Mouse (Mus musculus): Measurements from ENCODE around the gene Trim32. TPM values are rescaled to one million over a fixed set of nuclear protein-coding genes. Genes with fewer than 3 reads are reported as not detected.

Gene Trim32
- polyA plus RNA-seq, 1 experiment from 2014 or later = 28.5 TPM

DNA sequence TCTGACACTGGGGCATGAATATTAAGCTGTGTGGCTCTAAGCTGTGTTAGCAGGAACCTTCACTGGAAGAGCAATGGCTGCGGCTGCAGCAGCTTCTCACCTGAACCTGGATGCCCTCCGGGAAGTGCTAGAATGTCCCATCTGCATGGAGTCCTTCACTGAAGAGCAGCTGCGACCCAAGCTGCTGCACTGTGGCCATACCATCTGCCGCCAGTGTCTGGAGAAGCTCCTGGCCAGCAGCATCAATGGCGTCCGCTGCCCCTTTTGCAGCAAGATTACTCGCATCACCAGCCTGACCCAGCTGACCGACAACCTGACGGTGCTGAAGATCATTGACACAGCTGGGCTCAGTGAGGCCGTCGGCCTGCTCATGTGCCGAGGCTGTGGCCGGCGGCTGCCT lies 8.3 kb downstream of the Trim32 start:
- H3K27me3 ChIP-seq = no peaks in the 10 kb centered on the region
- WGBS = 89% methylated on average over 14 of the region's 14 CpGs
- H3K36me3 ChIP-seq = peaks cover 34% of the 10 kb centered on the region

GRCm38 (mm10) chr4:65620125-65620524 lies 15.3 kb downstream of the Trim32 start:
- Histone ChIP-seq H3K27me3 (no peaks in the 10 kb centered on the region), H3K36me3 (peaks cover 12% of the 10 kb centered on the region), H3K4me1 (replicated peaks) (no peaks in the 10 kb centered on the region), H3K27ac (no peak overlapping the region), H3K9ac (no peak overlapping the region), H3K4me2 (no peak overlapping the region), H3K9me3 (replicated peaks) (no peaks in the 10 kb centered on the region), H3K4me3 (no peak overlapping the region)
- ATAC-seq (replicated peaks; ENCODE audit: insufficient number of reproducible peaks, insufficient read depth, low FRiP score, low read depth) = no peak
- 78% methylated on average over 3 of the region's 3 CpGs for WGBS

More for the DNA sequence above, 8.3 kb downstream of the Trim32 start:
- Histone ChIP-seq H3K9me3 (replicated peaks) (no peaks in the 10 kb centered on the region), H3K27ac (no peak overlapping the region), H3K4me3 (no peak overlapping the region), H3K4me1 (replicated peaks) (peaks cover 12% of the 10 kb centered on the region), H3K4me2 (no peak overlapping the region), H3K9ac (no peak overlapping the region)
- ATAC-seq (replicated peaks; ENCODE audit: insufficient number of reproducible peaks, insufficient read depth, low FRiP score, low read depth) = no peak

- Histone ChIP-seq H3K9me3 (replicated peaks) (no peaks in the 10 kb centered on the region), H3K9ac (no peak overlapping the region), H3K36me3 (no peaks in the 10 kb centered on the region), H3K4me2 (no peak overlapping the region), H3K4me3 (no peak overlapping the region), H3K4me1 (replicated peaks) (no peaks in the 10 kb centered on the region), H3K27me3 (no peaks in the 10 kb centered on the region), H3K27ac (no peak overlapping the region)
- ATAC-seq (replicated peaks; ENCODE audit: insufficient number of reproducible peaks, insufficient read depth, low FRiP score, low read depth) = no peak
- 68% methylated on average over 3 of the region's 3 CpGs for WGBS
These were observed 33.4 kb downstream of the Trim32 start for GRCm38 (mm10) chr4:65638231-65638630.

DNA sequence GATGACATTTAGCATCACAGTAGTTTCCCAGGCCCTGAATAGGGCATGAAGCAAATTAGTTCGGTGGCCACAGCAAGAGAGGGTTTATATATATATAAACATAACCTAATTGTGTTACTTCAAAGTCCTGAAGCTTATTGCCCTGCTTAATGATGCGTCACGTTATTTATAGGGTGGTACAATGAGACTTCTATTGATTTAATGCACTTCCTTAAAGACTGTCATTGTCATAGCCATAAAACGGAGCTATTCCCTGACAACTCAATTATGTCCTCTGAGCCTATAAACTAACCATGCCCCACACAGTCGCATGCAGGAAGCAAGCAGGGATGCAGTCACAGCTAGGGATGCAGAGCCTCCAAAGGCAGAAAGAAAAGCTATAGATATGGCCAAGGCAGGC lies 37.8 kb downstream of the Trim32 start:
- Histone ChIP-seq H3K4me1 (replicated peaks) (no peaks in the 10 kb centered on the region), H3K4me2 (no peak overlapping the region), H3K27ac (no peak overlapping the region), H3K9ac (no peak overlapping the region), H3K9me3 (replicated peaks) (no peaks in the 10 kb centered on the region), H3K4me3 (no peak overlapping the region), H3K36me3 (no peaks in the 10 kb centered on the region), H3K27me3 (no peaks in the 10 kb centered on the region)
- 74% methylated on average over 5 of the region's 5 CpGs for WGBS
- no peak for ATAC-seq (replicated peaks; ENCODE audit: insufficient number of reproducible peaks, insufficient read depth, low FRiP score, low read depth)

- Histone ChIP-seq H3K27me3 (no peaks in the 10 kb centered on the region), H3K4me2 (no peak overlapping the region), H3K36me3 (no peaks in the 10 kb centered on the region), H3K9me3 (replicated peaks) (no peaks in the 10 kb centered on the region), H3K4me1 (replicated peaks) (peaks cover 11% of the 10 kb centered on the region), H3K4me3 (no peak overlapping the region), H3K9ac (no peak overlapping the region), H3K27ac (no peak overlapping the region)
- ATAC-seq (replicated peaks; ENCODE audit: insufficient number of reproducible peaks, insufficient read depth, low FRiP score, low read depth) = no peak; the same call in 1 of the 2 replicates
- 0% methylated on average over 2 of the region's 2 CpGs for WGBS
These were observed 49.9 kb downstream of the Trim32 start for GRCm38 (mm10) chr4:65654723-65655122.

DNA sequence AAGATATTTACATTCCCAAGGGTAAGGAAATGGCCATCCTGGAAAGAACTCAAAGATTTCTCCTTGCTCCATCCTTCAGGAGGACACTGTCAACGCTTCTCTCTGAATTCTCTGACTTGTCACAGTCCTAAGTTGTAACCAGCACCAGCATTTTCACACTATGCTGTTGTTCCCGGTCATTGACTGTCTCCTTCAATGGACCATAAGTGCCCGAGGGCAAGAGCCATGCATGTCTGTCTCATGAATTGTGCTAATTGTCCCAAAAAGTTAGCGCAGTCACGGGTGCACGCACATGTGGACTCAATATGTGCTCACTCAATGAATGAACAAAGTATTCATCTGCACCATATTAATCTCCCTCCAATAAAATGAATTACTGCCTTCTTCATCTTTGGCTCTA lies 58.4 kb downstream of the Trim32 start:
- H3K9me3 ChIP-seq (replicated peaks) = no peaks in the 10 kb centered on the region
- no peaks in the 10 kb centered on the region for H3K36me3 ChIP-seq
- no peak overlapping the region for H3K4me2 ChIP-seq
- no peak overlapping the region for H3K4me3 ChIP-seq
- no peaks in the 10 kb centered on the region for H3K4me1 ChIP-seq (replicated peaks)
- ATAC-seq (replicated peaks; ENCODE audit: insufficient number of reproducible peaks, insufficient read depth, low FRiP score, low read depth) = no peak
- no peak overlapping the region for H3K27ac ChIP-seq
- WGBS = 87% methylated on average over 6 of the region's 6 CpGs
- H3K27me3 ChIP-seq = no peaks in the 10 kb centered on the region
- H3K9ac ChIP-seq = no peak overlapping the region

Measured in heart, embryonic 15.5 days (tissue).